Mouse (Mus musculus) cerebellum, adult 2 months (tissue): ENCODE data around the gene Arl5b.

Experiments
- CTCF ChIP-seq: fragments of 200-500 bp; IDR thresholded peaks from 2 replicates; pipeline ENCODE4 v1.5.1; 2011; ENCODE audit warnings: low read depth, mild to moderate bottlenecking, control low read depth, low read length, moderate library complexity, borderline replicate concordance; ENCODE audit not compliant: insufficient read depth
- POLR2A ChIP-seq: fragments of 200-500 bp; IDR thresholded peaks from 2 replicates; pipeline ENCODE4 v1.6.1; 2011; ENCODE audit warnings: low read length, control low read depth, borderline replicate concordance; ENCODE audit not compliant: insufficient read depth

DNA sequence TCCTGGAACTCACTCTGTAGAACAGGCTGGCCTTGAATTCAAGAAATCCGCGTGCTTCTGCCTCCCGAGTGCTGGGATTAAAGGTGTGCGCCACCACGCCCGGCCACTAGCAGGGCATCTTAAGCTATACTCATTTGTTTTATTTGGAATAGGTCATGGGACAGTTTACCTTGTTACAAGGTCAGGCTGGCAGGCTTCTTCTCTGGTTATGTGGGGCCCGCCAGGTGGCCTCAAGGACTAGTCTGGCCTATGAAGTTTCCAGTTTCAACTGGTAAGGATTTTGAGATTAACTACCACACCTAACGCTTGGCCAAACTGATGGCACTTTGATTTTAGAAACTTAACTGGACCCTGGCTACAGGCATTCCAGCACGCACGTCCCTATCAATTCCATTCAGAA, 5.3 kb downstream of the Arl5b start:
- no peak for TF ChIP-seq CTCF
- TF ChIP-seq POLR2A: no peak
